Mouse (Mus musculus): ENCODE results near the gene Scrt2.

- no peak for TF ChIP-seq POLR2A (IDR thresholded peaks at IDR 0.05; ENCODE audit: control insufficient read depth, extremely low read depth, insufficient read depth, low read length, poor library complexity)
- no peak for TF ChIP-seq CTCF (IDR thresholded peaks at IDR 0.05; ENCODE audit: borderline replicate concordance, control insufficient read depth, extremely low read depth, insufficient read depth, low read length, poor library complexity)
Measured at GRCm38 (mm10) chr2:152111311-152111710, 30.0 kb downstream of the Scrt2 start.
